Mouse (Mus musculus): ENCODE data around the gene Batf.
A peak's percentile ranks its signal among the peaks of the same experiment; 100 is the strongest.
"Not testable (repeated sequence)": the region's sequence is repeated elsewhere in the genome, so short reads cannot be mapped to it uniquely, and the experiment has no call there.

Batf gene

DNA sequence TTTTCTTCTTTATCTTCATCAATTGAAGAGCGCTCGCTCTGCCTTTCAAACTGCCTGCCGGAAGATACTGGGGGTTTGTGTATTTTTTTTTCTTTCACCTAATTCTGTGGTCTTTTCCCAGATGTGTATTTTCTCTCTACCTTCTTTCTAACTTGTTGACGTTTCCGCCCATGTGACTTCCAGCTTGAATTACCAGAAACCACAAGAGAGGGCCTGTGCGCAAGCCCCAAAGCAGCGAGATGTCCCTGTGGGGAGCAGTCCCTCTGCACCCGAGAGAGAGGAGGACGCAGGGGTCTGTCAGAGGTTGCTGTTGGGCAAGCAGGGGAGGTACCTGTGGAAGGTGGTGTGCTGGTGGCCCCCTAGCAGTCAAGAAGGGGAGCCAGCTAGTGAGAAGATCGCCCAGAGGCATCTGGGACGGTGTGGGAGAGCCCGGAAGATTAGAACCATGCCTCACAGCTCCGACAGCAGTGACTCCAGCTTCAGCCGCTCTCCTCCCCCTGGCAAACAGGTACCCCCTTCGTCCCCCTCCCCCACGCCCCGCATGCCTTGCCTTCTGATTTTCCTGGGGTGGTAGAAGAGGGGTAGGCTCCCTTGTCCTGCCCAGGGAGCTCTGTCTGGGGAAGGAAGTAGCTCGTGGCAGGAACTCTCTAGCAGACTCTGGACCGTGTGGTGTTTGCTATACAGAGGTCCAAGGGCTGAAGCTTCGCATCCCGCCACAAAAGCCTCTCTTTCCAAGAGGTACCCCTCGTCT is at the start of gene Batf:
Batf (plus strand) TSS at position 204 of the 751 bp plus-strand sequence.
- no peak for DNase-seq (ENCODE audit: low spot score)

DNA sequence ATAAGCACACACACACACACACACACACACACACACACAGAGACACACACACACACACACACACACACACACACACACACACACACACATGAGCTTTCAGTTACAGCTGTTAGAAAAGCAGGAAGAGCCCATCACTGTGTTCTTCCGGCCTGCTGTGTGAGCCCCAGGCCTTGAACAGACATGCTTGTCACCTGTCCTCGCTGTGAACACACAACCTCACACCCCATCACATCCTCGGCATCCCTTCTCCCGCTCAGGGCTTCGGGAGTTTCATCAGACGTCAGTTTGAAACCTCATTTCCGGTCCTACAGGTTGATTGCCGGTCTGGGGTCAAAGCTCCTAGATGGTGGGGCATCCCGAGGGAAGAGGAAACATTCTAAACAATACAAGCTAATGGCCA is 48.5 kb upstream of the Batf start:
- no peak for DNase-seq (ENCODE audit: low spot score)

DNA sequence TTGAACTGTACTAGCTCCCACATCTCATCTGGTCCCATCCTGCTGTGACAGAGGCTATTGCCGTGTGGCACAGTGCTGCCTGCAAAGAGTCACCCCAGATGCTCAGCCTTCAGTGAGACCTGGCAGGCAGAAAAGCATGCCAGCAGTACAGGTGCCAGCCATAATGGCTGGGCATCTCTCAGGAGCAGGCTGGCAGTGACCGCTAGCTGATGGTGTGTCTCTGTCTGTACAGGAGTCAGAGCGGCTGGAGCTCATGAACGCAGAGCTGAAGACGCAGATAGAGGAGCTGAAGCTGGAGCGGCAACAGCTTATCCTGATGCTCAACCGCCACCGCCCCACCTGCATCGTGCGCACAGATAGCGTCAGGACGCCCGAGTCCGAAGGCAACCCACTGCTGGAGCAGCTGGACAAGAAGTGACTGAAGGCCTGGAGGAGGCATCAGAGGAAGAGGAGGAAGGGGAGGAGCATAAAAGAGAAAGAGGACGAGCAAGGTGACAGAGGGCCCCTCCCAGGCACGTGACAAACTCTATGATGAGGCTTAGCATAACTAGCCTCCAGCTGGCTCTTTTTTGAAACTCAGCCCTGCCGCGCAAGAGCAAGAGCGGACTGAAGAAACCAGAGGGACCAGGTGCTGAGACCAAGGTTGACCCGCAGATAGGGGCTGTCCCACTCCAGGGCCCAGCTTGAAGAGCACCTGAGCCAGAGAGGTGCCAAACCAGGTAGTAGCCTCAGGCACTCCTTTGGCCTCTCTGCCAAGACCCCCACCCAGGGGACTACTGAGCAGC is 47.7 kb upstream of the Batf start:
- no peak for DNase-seq (ENCODE audit: low spot score)

DNA sequence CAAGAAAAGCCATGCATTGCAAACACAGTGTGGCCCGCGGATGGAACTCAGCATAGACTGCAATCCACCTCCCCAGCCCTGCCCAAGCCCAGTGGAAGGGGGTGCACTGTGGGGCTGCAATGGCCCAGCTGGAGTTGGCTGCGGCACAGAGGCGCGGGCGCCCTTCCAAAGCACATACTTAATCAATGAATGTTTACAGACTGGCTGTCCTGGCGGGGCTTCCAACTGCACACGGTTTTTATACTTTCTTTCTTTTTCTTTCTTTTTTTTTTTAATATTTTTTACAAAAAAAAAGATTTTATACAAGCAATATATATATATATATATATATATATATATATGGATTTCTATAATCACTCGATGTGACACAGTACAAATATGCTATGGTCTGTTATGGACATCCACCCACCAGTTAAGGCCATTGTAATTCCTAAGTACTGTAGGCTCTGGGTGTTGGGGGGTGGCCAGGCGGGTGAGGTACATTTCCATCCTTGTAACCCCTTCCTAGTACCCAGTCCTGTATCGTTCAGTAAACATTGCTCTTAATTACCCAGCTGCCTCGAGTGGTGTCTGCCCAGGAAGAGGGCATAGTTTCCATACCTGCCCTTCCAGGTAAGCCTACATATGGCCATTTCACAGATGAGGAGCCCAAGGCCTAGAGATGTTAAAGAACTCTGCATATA is 47.0 kb upstream of the Batf start:
- DNase-seq (ENCODE audit: low spot score): no peak

DNA sequence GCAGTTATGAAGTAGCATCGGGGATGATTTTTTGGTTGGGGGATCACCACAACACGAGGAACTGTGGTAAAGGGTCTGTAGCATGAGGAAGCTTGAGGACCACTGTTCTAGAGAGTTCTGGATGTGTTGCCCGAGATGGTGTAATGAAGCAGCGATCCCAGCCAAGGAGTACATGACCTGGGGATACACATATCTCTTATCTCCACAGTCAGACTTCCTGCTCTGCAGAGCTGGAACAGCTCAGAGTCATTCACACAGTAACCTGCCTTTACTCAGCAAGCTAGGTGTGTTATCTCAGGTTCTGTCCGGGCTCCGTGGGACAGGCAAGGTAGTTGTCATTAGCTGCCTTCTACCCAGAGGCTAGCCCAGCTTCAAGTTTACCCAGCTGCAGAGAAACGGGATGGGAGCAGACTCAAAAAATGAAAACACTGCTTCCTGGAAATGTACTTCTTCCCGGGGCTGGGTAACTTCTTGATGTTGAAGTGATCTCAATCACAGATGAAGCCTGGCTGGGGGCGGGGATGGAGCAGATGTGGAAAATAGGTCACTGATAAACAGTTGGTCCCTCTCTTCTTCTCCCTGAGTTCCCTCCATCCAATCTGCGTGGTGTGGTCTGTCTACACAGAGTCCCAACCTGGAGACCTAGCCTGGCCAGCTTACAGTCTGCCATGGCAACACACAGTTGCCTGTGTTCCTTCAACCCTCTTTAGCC is 45.5 kb upstream of the Batf start:
- DNase-seq (ENCODE audit: low spot score): no peak

DNA sequence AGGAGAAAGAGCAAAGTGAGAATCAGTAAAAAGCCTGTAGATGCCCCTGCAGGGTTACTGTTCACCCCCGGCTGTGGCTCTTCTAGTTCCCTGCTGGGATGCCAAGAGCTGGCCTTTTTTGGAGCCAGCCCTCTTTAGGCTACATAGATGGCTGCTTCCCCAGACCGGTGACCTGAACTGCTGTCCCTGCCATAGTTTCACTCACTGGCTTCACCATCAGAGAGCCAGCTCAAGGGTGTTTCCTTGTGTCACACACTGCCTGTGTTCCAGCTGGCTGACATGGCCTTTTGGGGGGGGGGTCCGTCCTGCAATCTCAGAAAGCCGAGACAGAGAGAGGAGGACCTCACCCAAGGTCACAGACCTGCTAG is 44.9 kb upstream of the Batf start:
- DNase-seq (ENCODE audit: low spot score): no peak

DNA sequence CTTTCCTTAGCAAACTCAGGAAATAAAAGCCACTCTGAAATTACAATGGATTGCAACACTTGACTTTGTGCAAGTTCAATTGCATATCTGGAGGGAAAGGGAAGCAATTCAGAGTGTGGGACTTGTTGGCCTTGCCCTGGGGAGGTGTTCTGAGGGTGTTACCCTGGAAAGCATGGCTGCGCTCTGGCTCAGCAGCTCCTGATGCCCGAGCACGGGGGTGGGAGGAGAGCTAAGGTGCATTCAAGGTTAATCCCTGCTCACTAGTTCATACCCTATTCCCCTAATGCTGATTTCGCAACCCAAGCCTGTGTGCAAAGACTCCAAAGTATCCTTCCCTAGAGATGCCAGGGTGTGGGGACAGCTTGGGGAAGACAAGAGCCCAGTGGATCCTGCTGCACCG is 42.7 kb upstream of the Batf start:
- no peak for DNase-seq (ENCODE audit: low spot score)

DNA sequence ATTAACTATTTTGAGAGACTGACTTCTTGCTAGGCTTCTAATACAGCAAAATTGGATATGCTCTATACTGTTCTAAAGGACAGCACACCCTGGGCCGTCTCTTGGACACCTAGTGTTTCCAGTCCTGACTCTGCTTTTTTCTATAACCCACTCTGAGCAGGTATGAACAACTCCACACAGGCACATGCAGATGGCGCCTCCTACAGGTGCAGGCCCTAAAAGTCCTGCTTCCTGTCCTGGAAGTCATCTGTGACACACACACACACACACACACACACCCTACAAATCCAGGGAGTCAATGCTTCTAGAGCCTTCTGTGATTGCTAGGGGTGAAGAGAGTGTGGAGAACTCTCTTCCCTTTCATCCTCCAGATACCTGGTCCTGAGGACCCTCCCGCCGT is 40.8 kb upstream of the Batf start:
- DNase-seq (ENCODE audit: low spot score): no peak

DNA sequence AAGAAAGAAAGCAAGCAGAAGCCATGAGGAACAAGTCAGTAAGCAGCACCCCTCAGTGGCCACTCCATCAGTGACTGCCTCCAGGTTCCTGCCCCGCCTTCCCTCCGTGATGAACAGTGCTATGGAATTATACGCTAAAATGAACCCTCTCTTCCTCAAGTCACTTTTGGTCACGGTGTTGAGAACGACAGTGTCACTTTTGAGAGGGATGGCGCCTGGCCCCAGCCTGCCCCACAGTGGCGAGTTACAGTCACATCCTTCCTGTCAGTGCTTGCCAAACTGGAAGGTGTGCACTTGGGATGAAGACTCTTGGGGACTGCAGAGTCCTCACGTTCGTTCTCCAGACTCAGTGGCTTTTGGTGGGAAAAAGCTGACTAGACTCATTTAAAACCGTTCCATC is 39.1 kb upstream of the Batf start:
- DNase-seq (ENCODE audit: low spot score): peak; percentile 37

DNA sequence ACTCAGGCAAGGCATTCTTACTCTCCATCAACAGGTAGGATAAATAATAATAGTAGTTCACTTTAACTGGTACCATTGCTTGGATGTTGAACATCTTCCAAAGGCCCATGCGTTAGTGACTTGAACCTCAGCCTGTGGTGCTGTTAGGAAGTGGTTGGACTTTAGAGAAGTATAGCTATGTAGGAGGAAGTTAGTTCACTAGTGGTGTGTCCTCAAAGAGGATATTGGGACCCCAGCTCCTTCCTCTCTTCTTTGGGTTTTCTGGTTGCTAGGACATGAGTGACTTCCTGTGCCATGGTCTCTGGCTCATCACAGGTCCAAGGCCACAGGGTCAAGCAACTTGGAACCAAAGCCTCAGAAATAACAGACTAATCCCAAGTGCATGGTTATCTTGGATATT is 38.5 kb upstream of the Batf start:
- no peak for DNase-seq (ENCODE audit: low spot score)

DNA sequence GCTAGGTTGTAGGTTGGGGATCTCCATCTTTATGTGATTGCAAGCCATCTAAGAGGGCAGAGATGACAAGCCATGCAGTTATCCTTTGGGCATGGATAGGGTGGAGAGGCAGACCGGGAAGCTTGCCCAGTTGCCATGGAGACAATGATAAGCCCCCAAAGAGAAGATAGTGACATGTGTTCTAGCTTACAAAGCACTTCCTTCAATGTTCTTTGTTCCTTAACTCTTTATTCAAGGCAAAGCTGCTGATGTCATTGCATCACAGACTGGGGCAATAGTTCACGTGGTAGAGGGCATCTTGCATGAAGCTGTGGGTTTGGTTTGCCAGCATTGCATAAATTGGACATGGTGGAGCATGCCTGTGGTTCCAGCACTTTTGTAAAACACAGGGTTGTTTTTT is 27.1 kb upstream of the Batf start:
- no peak for DNase-seq (ENCODE audit: low spot score)

DNA sequence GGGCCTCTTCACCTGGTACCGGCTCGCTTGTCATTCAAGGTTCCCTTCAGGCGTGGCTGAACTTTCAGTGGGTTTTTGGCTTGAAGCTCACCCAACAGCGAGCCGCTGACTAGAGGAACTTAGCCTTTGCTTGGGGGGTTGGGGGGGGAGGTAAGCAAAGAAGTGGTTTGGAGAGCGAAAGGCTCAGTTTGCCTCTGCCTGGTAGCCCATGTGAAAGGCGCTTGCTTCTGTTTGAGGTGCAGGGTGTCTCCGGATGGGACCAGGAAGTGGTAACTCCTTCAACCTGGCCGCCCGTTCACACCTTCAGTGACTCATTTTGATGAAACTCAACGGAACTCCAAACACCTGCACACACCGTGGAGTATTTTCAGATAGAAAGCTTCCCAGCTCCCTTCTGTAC is 25.6 kb upstream of the Batf start:
- DNase-seq (ENCODE audit: low spot score): no peak

DNA sequence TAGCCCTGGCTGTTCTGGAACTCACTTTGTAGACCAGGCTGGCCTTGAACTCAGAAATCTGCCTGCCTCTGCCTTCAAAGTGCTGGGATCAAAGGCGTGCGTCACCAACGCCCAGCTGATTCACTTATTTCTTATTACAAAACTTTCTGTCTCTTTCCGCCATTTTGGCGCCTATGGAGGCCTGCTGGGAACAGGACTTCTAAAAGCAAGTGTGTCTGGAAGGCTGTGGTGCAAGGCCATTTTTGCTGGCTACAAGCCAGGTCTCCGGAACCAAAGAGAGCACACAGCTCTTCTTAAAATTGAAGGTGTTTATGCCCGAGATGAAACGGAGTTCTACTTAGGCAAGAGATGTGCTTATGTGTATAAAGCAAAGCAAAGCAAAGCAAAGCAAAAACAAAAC is 24.2 kb upstream of the Batf start:
- not testable (repeated sequence) for DNase-seq (ENCODE audit: low spot score)

DNA sequence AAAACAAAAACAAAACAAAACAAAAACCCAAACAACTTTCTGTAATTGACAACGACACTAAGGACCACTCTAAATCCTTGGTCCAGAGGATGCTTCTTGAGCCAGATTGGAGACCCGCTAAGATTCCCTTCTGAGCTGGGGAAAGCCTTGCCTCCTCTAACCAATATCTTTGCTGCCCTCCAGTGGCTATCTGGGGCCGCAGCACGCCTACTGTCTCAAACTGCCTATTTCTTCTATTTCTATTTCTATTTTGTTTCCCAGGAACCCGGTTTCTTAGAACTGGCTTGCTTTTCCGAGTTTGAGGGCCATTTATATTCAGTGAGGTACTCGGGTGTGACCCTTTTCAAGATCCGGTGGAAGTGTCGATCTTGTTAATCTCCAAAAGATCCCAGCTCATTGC is 23.6 kb upstream of the Batf start:
- DNase-seq (ENCODE audit: low spot score): peak; percentile 88

DNA sequence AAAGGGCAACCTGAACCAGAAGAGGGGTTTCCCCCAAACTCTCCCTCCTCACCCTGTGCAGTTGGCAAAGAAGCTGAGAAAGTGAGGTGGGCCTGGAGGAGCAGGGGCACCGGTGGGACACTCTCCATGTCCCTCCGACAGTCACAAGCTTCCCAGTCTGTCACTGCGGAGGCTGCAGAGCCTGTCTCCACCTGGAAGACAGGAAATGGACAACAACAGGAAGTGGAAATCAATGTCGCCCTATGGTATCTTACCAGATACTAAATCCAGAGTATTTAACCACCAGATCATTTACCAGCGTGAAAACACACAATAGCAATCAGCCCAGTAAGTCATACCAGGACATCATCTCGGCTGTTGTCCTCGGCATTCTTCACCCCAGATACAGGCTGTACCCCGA is 20.4 kb upstream of the Batf start:
- no peak for DNase-seq (ENCODE audit: low spot score)

DNA sequence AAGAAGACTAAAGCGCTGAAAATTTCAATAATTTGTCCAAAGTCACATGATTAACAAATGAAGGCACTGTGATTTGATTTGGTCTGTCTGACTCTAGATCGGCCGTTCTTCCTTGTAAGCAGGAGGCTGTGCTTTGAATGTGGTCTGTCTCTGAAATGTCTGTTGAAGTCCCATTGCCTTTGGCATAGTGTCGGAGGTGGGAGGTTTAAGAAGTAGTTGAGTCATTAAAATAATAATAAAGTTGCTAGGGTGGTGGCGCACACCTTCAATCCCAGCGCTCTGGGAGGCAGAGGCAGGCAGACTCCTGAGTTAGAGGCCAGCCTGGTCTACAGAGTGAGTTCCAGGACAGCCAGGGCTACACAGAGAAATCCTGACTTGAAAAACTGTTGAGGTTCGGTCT is 19.4 kb upstream of the Batf start:
- DNase-seq (ENCODE audit: low spot score): no peak

DNA sequence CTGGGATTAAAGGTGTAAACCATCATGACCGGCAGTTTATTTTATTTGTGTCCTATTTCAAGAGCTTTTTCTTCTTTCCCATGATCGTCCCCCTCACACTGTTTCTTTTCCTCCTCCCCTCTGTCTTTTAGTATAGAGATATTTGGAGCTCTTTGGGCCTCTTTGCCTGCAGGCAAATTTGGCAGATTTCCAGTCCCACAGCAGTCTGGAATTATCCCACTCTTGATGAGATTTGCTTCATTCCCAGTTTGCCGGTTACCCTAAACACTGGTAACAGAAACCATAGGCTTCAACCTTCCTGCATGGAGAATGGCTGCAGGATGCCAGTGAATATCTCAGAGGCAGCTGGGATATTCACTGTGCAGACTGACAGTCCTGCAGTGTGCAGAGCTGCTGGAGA is 17.8 kb upstream of the Batf start:
- DNase-seq (ENCODE audit: low spot score): no peak

DNA sequence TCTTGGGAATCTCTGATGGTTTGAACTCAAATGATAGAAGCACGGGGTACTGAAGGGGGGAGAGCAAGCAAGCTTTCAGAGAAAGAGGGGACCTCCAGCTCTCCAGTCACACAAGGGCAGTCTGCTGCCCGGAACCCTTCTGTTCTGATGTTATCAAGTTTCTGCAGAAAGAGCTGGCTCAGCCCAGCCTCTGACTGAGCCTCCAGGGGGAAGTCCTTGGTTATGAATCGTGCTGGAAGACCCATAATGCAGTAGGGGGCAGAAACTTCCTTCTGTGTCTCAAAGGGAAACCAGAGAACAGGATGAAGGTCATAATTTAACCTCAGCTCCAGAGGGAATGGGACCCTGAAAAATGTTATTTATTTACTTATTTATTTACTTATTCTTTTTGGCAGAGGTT is 16.4 kb upstream of the Batf start:
- DNase-seq (ENCODE audit: low spot score): no peak

DNA sequence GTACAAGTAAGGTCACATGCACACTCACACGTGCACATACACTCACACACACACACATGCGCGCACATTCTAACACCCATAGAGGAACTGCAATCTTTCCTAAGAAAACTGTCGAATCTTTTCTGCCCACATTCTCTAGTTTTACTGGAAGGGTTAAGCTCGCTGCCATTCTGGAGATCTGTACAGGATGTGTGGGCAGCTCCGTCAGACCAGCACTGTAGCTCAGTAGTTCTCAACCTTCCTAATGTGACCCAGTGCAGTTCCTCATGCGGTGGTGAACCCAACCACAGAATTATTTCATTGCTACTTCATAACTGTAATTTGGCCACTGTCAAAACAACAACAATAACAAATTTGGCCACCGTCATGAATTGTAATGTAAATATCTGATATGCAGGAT is 12.6 kb upstream of the Batf start:
- DNase-seq (ENCODE audit: low spot score): no peak

DNA sequence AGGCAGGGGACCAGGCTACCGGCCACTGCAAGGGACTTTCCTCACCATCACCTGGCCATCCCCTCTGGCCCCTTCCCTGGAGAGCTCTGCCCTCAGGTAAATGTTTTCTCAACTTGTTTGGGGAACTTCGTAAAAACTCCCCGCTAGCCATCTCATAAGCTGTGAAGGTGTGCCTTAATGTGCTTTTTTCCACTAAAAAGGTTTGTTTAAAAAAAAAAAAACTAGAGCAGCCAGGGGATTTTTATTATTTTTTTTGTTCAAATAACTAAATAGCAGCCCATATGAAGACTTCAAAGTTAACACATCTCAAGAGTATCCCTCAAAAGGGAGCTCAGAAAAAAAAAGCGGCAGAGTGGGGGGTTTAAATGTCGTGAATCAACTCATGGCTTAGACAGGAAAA is 7.4 kb upstream of the Batf start:
- no peak for DNase-seq (ENCODE audit: low spot score)

DNA sequence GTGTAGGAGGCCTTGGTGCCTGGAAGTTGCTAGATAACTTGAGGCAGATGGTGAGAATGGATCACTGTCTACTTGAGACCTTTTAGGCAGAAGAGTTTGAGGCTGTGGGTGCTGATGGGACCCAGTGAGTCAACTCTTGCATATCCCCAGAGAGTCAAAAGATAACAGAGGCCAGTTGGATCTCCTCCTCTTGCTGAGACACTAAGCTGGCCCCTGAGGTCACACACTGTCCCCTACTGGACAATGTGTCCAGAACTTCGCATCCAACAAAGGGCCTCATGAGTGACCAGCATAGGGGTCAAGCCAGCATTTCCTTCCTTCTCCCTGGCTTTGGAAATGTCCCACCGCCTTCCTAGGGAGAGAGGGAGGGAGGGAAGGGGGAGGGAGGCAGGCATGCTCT is 6.7 kb upstream of the Batf start:
- DNase-seq (ENCODE audit: low spot score): no peak

DNA sequence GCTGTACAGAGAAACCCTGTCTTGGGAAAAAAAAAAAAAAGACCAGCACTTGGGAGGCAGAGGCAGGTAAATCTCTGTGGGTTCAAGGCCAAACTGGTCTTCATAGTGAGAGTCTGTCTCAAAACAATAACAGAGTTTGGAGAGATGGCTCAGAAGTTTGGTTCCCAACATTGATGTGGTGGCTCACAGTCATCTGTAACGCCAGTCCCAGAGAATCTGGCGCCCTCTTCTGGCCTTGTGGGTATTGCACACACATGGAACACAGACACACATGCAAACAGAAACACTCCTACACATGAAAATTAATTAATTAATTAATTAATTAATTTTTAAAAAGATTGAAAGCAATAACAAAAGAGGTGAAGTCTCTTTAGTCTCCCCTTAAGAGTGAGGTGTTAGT is 4.1 kb upstream of the Batf start:
- no peak for DNase-seq (ENCODE audit: low spot score)
